In genomic region chr12:39957931-39958671, GRCm38 (mm10) we compare ENCODE assay signal across 8 mouse cellular contexts.
DNase-seq lines count a peak whose midpoint lies in the region; ATAC-seq and TF ChIP-seq lines count a peak whose summit lies in the region.

No protein-coding gene starts in this region.

- no peaks in the 10 kb centered on the region for H3K27me3 ChIP-seq in kidney, embryonic 15.5 days
- no peaks in the 10 kb centered on the region for H3K27me3 ChIP-seq in midbrain, postnatal 0 days (ENCODE audit: insufficient read depth, low read length)

- H3K4me3 ChIP-seq in kidney, embryonic 15.5 days (replicated peaks): no peak overlapping the region
- no peak overlapping the region for H3K4me3 ChIP-seq in midbrain, postnatal 0 days (ENCODE audit: low read depth, low read length)

- H3K36me3 ChIP-seq in kidney, embryonic 15.5 days: no peaks in the 10 kb centered on the region
- no peaks in the 10 kb centered on the region for H3K36me3 ChIP-seq in midbrain, postnatal 0 days (ENCODE audit: insufficient read depth, low read length)

- no peak overlapping the region; the same call in 1 of the 2 replicates for H3K27ac ChIP-seq in kidney, embryonic 15.5 days
- no peak overlapping the region for H3K27ac ChIP-seq in midbrain, postnatal 0 days (ENCODE audit: low read depth, low read length)

- peak; percentile 69 for ATAC-seq in kidney, embryonic 15.5 days (replicated peaks; ENCODE audit: low FRiP score)
- ATAC-seq in midbrain, postnatal 0 days (ENCODE audit: low FRiP score): no peak; the same call in 1 of the 2 replicates
- no peak for ATAC-seq in megakaryocyte progenitor cell, adult 5-6 weeks (replicated peaks; ENCODE audit: poor library complexity)

- TF ChIP-seq CTCF in midbrain, postnatal 0 days (IDR thresholded peaks at IDR 0.05): no peak

- peak; percentile 53 for DNase-seq in adrenal gland, adult 2 months
- DNase-seq in adrenal gland, adult 18-20 months (ENCODE audit: low spot score in 2 of 2): no peak
- peak; percentile 36 for DNase-seq in lung, postnatal 10 days
- DNase-seq in lung, postnatal 25 days (ENCODE audit: low spot score): no peak
- DNase-seq in midbrain, postnatal 0 days (ENCODE audit: low spot score): peak; percentile 92
- DNase-seq in spleen, postnatal 14 days (ENCODE audit: low spot score in 2 of 2): no peak

- 0 out of 2 replicates have a peak, but pooled peaks cover 9% of the 10 kb centered on the region for H3K4me1 ChIP-seq in kidney, embryonic 15.5 days
- peaks cover 4% of the 10 kb centered on the region for H3K4me1 ChIP-seq in midbrain, postnatal 0 days (ENCODE audit: insufficient read depth, low read length)

- H3K9ac ChIP-seq in kidney, embryonic 15.5 days: no peak overlapping the region
- H3K9ac ChIP-seq in midbrain, postnatal 0 days (replicated peaks; ENCODE audit: low read length, poor library complexity, severe bottlenecking): no peak overlapping the region

- H3K9me3 ChIP-seq in kidney, embryonic 15.5 days (replicated peaks): no peaks in the 10 kb centered on the region
- H3K9me3 ChIP-seq in midbrain, postnatal 0 days (ENCODE audit: low read length): no peaks in the 10 kb centered on the region

- H3K4me2 ChIP-seq in kidney, embryonic 15.5 days: no peak overlapping the region
- no peak overlapping the region for H3K4me2 ChIP-seq in midbrain, postnatal 0 days (ENCODE audit: low read depth, low read length, poor library complexity, severe bottlenecking)

- WGBS in kidney, embryonic 15.5 days: 60% methylated on average over 8 of the region's 8 CpGs
- 51% methylated on average over 8 of the region's 8 CpGs for WGBS in midbrain, postnatal 0 days

Comparison
In these comparisons a context has a peak if more than half of its experiments do, and no peak if none do; other contexts are left out.
1. DNase-seq: peak in adrenal gland, adult 2 months (single experiment), lung, postnatal 10 days (single experiment) and midbrain, postnatal 0 days (single experiment); none in adrenal gland, adult 18-20 months (0 of 2), lung, postnatal 25 days (single experiment) and spleen, postnatal 14 days (0 of 2).